Comparison of ENCODE assay signal across 10 mouse cellular contexts in genomic region chr17:84792006-84792405, GRCm38 (mm10). TPM values are rescaled to one million over a fixed set of nuclear protein-coding genes. Genes with fewer than 3 reads are reported as not detected.
DNase-seq lines count a peak whose midpoint lies in the region; ATAC-seq lines count a peak whose summit lies in the region.
"Had no signal": no experiment of that assay in that cellular context is flagged by ENCODE, and none has a peak within 500 bp of the region (broad histone marks: within the 10 kb centered on the region; RNA-seq: fewer than 3 reads in every experiment).

No protein-coding gene starts in this region.

- H3K9me3 ChIP-seq in hindbrain, embryonic 10.5 days, result no peaks in the 10 kb centered on the region
- no peaks in the 10 kb centered on the region for H3K9me3 ChIP-seq in hindbrain, embryonic 11.5 days (ENCODE audit: control insufficient read depth, low read length)
- no peaks in the 10 kb centered on the region for H3K9me3 ChIP-seq in hindbrain, embryonic 13.5 days
- H3K9me3 ChIP-seq in liver, embryonic 16.5 days (replicated peaks; ENCODE audit: control insufficient read depth, low read length), result no peaks in the 10 kb centered on the region

- peaks cover 6% of the 10 kb centered on the region for H3K36me3 ChIP-seq in hindbrain, embryonic 10.5 days
- no peaks in the 10 kb centered on the region for H3K36me3 ChIP-seq in hindbrain, embryonic 11.5 days (ENCODE audit: control insufficient read depth, insufficient read depth, low read length)
- no peaks in the 10 kb centered on the region for H3K36me3 ChIP-seq in hindbrain, embryonic 13.5 days
- no peaks in the 10 kb centered on the region for H3K36me3 ChIP-seq in liver, embryonic 16.5 days (ENCODE audit: control insufficient read depth, insufficient read depth)

- H3K27me3 ChIP-seq in hindbrain, embryonic 10.5 days (ENCODE audit: insufficient read depth, poor library complexity, severe bottlenecking), result no peaks in the 10 kb centered on the region
- no peaks in the 10 kb centered on the region for H3K27me3 ChIP-seq in hindbrain, embryonic 11.5 days (ENCODE audit: control insufficient read depth, insufficient read depth, low read length)
- no peaks in the 10 kb centered on the region for H3K27me3 ChIP-seq in hindbrain, embryonic 13.5 days
- no peaks in the 10 kb centered on the region for H3K27me3 ChIP-seq in liver, embryonic 16.5 days (ENCODE audit: control insufficient read depth, insufficient read depth, low read depth, low read length)

- ATAC-seq in hindbrain, embryonic 11.5 days (ENCODE audit: low FRiP score), result no peak
- ATAC-seq in hindbrain, embryonic 13.5 days (ENCODE audit: low FRiP score), result no peak
- ATAC-seq in liver, embryonic 16.5 days (ENCODE audit: low read depth), result no peak

- 76% methylated on average over 5 of the region's 5 CpGs for WGBS in hindbrain, embryonic 10.5 days
- WGBS in hindbrain, embryonic 11.5 days, result 78% methylated on average over 5 of the region's 5 CpGs
- WGBS in hindbrain, embryonic 13.5 days, result 64% methylated on average over 5 of the region's 5 CpGs
- WGBS in liver, embryonic 16.5 days (ENCODE audit: insufficient replicate concordance), result 60% methylated on average over 5 of the region's 5 CpGs

- no peak overlapping the region for H3K9ac ChIP-seq in hindbrain, embryonic 11.5 days (ENCODE audit: low read depth, low read length)
- H3K9ac ChIP-seq in hindbrain, embryonic 13.5 days, result no peak overlapping the region
- no peak overlapping the region for H3K9ac ChIP-seq in liver, embryonic 16.5 days (ENCODE audit: low read depth, low read length)

- H3K4me2 ChIP-seq in hindbrain, embryonic 11.5 days (replicated peaks; ENCODE audit: low read depth, low read length), result no peak overlapping the region
- peak overlapping the region; percentile 96; the same call in 1 of the 2 replicates for H3K4me2 ChIP-seq in hindbrain, embryonic 13.5 days
- H3K4me2 ChIP-seq in liver, embryonic 16.5 days (ENCODE audit: low read depth, low read length), result peak overlapping the region; percentile 83

- H3K27ac ChIP-seq in hindbrain, embryonic 10.5 days, result no peak overlapping the region
- H3K27ac ChIP-seq in hindbrain, embryonic 11.5 days (ENCODE audit: low read depth, low read length), result no peak overlapping the region
- no peak overlapping the region for H3K27ac ChIP-seq in hindbrain, embryonic 13.5 days
- H3K27ac ChIP-seq in liver, embryonic 16.5 days (ENCODE audit: low read length), result no peak overlapping the region

- DNase-seq in hindbrain, embryonic 10.5 days (ENCODE audit: low spot score), result no peak
- no peak for DNase-seq in hindbrain, embryonic 11.5 days (ENCODE audit: low spot score)
- DNase-seq in MN1 (ENCODE audit: low spot score), result peak; percentile 28
- DNase-seq in gastrocnemius, postnatal 25 days, result no peak
- no peak for DNase-seq in left cerebral cortex, adult 18-20 months (ENCODE audit: low spot score in 2 of 2)
- DNase-seq: kidney, postnatal 25 days; right cerebral cortex, postnatal 4 days; thymus, postnatal 4 days had no signal

- peaks cover 28% of the 10 kb centered on the region for H3K4me1 ChIP-seq in hindbrain, embryonic 10.5 days (replicated peaks)
- 0 out of 2 replicates have a peak, but pooled peaks cover 2% of the 10 kb centered on the region for H3K4me1 ChIP-seq in hindbrain, embryonic 11.5 days (replicated peaks; ENCODE audit: control insufficient read depth, insufficient read depth, low read length)
- H3K4me1 ChIP-seq in hindbrain, embryonic 13.5 days (replicated peaks), result peaks cover 29% of the 10 kb centered on the region
- peaks cover 28% of the 10 kb centered on the region for H3K4me1 ChIP-seq in liver, embryonic 16.5 days (ENCODE audit: control insufficient read depth, low read depth, low read length)

- H3K4me3 ChIP-seq in hindbrain, embryonic 10.5 days, result peak overlapping the region; percentile 100; the same call in 1 of the 2 replicates
- no peak overlapping the region for H3K4me3 ChIP-seq in hindbrain, embryonic 11.5 days (ENCODE audit: low read depth, low read length)
- no peak overlapping the region for H3K4me3 ChIP-seq in hindbrain, embryonic 13.5 days
- H3K4me3 ChIP-seq in liver, embryonic 16.5 days (ENCODE audit: low read depth, low read length), result peak overlapping the region; percentile 95

RNA-seq across cellular contexts. Expression of gene Lrpprc, which starts 1.4 kb away (rescaled TPM):
- polyA plus RNA-seq in hindbrain, embryonic 10.5 days (2016; fragmentation: Nextera tagmentation; extraction: Ambion mirVana), result 45.1 and 49.6 TPM in 2 replicates
- polyA plus RNA-seq in hindbrain, embryonic 11.5 days (2014; fragmentation: Nextera tagmentation; extraction: Ambion mirVana), result 50.8 and 53.2 TPM in 2 replicates
- polyA plus RNA-seq in hindbrain, embryonic 13.5 days (2015; fragmentation: Nextera tagmentation; extraction: Ambion mirVana), result 42.0 and 43.1 TPM in 2 replicates
- polyA plus RNA-seq in liver, embryonic 16.5 days (2015; fragmentation: Nextera tagmentation; extraction: Ambion mirVana), result 41.4 and 41.6 TPM in 2 replicates
- total RNA-seq in gastrocnemius, postnatal 25 days (2021), result 10 to 100 TPM; 59.2 to 71.3 TPM
- total RNA-seq in left cerebral cortex, adult 18-20 months (2021), result 10 to 100 TPM; 55.4 to 63.3 TPM

Comparison
In these comparisons a context has a peak if more than half of its experiments do, and no peak if none do; other contexts are left out.
1. H3K4me3 ChIP-seq: peak in hindbrain, embryonic 10.5 days (single experiment) and liver, embryonic 16.5 days (single experiment); none in hindbrain, embryonic 11.5 days (single experiment) and hindbrain, embryonic 13.5 days (single experiment).